Mouse (Mus musculus) liver, embryonic 14.5 days (tissue): ENCODE measurements around the gene Ubiad1.

Experiments used
- CTCF ChIP-seq: IDR thresholded peaks from 2 replicates; pipeline ENCODE4 v1.5.1; 2016; ENCODE audit warnings: antibody characterized with exemption, low read depth, control low read depth
- EP300 ChIP-seq: IDR thresholded peaks from 2 replicates; pipeline ENCODE4 v1.6.1; 2016; ENCODE audit warnings: antibody characterized with exemption, low read depth

GRCm38 (mm10) chr4:148444250-148444967 is at the start of gene Ubiad1:
- TF ChIP-seq CTCF = peak; percentile 58
- 0 out of 2 replicates have a peak, but pooled peaks have one; percentile 4 for TF ChIP-seq EP300
